Mouse (Mus musculus) forelimb bud, embryonic 11.5 days (tissue): Measurements from ENCODE around the gene Tbc1d9.
"Not testable (repeated sequence)": the region's sequence is repeated elsewhere in the genome, so short reads cannot be mapped to it uniquely, and the experiment has no call there.

ENCODE experiments used
- DNase-seq: peaks from one replicate; pipeline ENCODE4 v3.0.0-alpha.2; 2012; ENCODE audit warnings: low read depth, low spot score

The Tbc1d9 gene

DNA sequence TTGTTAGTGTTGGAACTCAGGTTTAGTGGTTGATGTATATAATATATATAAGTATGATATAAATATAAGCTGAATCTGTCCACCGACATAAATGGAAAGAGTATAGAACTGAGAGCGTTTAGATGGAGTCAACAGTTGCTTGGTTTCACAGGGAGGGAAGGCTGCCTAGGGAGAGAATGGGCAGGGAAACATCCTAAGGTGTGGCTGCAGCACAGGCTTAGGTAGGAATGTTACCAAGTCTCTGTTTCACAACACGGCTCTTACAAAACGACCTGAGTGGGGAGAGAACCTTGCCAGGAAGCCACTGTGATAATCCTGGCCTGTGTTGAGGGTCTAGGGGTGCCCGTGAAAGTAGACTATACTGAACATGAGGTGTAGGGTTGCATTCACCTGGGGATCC is 62.2 kb downstream of the Tbc1d9 start:
- no peak for DNase-seq

DNA sequence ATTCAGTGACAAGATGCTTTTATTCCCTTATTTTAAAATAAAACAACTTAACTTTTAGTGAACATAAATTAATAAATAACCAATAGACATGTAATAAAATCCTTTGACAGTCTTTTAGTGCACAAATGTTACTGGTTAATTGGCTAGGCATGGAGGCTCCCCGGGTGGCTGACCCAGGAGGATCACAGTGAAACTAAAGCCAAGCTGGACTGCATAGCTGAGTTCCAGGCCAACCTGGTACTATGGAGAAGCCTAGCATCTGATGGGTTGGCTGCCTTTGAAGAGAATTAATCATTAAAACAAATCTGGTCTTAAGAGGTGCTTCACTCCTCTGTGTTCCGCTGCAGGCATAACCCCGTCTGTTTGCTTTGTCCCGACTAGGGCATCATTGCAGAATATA is 67.9 kb downstream of the Tbc1d9 start:
- no peak for DNase-seq

DNA sequence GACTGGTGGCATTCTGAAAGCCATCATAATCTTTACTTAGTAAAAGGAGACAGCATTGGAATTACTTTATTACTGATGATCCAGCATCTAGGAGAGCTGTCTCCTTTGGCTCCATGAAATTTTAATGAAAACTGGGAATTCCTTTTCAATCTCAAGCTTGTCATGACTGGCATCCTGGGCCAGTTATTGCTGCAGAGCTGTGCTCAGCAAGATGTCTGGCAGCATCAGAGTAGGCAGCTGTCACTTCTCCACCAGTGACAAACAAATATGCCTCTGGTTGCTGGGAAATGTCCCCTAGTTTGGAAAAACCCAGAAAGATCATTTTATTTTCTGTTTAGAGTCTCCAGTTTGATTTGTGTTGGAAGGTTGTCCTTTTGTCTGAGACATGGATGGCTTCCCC is 74.2 kb downstream of the Tbc1d9 start:
- DNase-seq = no peak

DNA sequence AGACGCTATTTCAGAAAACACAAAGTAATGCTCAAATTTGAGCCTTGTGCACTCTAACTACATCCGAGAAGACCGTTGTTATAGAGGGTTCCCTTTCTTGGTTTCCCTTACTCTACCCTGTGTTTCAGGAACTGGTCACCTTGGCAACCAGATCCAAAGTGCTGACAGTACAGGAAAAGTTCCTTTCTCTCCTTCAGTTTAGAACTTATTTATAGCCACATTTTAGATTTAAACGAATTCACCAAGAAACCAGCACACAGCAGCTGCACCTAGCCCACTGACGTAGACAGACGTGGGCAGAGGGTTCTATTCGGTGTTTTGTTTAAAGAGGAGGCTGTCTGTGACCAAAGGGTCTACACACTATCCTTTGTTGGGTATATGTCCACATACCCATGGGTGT is 79.0 kb downstream of the Tbc1d9 start:
- no peak for DNase-seq

DNA sequence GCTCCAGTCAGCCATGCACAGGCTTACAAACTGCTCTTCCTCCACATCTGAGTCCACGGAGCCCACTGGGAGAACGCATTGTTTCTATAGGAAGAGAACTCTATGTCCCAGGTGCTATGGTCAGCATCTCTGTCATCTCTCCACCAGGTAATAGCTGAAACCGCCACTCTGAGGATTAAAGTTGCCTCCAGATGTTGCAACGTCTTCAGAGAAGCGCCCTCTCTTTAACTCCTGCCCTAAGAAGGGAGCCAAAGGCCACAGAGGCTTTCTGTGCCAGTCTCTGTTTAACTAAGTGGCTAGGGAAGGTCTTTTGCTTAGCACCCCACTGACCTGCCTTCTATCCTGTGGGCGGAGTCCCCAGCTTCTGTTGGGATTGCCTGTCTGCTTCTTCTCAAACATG is 85.7 kb downstream of the Tbc1d9 start:
- no peak for DNase-seq

DNA sequence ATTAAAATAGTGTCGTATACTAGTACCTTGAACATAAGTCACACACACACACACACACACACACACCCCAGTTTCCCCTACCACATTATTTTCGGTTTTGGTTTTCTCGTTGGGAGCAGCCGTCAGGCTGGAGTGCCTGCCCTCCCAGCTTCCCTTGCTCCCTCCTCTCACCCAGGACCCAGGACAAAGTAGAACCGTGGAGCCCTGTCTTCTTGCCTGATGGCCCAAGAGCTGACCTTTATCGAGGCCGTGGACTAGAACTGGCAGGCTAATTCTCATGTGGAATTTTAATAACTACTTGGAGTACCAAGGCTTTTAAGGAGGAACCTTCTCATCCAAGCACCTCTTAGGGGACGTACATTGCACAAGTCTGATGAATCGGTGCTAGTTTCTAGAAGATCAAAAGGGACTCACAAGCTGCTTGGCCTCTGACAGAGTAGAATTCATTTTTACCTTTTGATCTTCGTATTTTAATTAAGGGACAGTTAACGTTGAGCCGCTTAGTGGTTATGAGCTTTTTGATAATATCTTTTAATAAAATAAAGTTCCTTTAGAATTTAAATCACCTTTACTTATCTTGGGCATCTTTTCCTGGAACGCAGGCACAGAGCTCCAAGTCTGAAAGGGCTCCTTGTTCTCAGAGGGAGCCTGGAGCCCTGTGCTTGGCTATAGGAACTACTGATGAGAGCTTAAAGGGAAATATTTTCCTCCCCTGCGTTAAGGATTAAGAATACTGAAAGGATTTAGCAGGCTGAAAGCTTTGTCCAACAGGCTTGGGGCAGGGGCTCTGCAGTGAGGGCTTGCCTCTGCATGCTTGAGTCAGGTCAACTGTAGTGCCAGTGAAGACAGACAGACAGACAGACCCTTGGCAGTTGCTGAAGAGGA is 86.5 kb downstream of the Tbc1d9 start:
- no peak for DNase-seq

DNA sequence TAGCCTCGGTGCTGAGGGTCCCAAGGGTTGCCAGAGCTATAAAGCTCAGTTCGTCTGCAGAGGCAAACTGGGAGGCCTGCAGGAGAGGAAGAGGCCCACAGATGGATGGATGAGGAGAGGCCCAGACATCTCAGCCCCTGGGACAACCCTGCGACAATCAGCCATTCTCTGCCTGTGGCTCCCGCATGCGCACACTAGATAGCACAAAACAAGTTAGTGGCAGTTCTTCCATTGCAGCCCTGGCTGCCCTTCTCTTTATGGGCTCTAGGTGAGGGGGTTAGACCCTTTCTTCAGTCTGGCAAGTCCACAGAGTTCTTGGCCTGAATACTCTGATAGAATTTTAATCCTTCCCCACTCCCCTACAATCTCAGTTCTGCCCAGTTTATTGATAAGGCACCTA is 87.6 kb downstream of the Tbc1d9 start:
- no peak for DNase-seq

DNA sequence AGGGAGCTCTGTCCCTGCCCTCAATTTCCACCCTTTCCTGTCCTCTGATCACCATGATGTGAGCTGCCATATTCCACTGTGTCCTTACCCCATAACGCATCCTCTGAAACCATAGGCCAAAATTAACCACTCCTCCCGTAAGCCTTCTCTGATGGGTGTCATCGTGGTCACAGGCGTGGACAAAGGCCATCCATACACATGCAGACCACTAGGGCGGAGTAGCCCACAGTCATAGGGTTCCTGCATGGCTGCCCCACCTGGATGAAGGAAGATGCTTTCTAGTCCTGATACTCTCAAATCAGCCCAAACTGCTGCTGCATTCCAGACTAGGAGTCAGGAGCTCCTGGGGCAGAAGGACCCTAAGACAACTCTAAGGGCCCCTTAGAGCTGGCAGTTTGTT is 92.5 kb downstream of the Tbc1d9 start:
- DNase-seq = no peak

DNA sequence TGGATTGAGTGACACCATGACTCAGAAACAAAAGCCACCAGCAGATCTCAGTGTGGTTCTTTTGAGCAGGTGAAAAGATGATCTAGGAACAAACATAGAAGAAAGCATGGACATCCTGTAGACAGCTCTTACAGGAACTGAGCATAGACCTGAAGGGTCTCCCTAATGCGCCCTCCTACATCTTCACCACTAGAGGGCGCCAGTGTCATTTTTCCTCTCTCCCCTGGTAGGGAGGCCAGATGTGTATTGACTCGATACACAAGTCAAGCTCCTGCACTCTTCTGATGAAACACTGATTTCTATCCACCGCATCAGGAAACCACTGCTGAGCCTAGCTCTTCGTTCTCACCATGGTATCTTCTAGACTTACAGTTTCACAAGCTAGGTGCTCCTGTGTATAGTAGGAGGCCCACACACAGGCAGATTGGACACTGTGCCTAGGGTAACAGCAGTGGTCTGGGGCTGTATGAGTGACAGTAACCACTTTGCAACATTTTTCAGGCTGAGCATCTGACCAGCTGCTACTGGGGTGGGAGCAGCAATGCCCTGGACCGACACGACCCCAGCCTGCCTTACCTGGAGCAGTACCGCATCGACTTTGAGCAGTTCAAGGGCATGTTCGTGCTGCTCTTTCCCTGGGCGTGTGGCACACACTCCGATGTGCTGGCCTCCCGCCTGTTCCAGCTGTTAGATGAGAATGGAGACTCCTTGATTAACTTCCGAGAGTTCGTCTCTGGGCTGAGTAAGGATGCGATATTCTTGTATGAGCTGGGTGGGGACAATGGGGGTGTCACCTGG is 95.5 kb downstream of the Tbc1d9 start:
- DNase-seq = peak; percentile 80

DNA sequence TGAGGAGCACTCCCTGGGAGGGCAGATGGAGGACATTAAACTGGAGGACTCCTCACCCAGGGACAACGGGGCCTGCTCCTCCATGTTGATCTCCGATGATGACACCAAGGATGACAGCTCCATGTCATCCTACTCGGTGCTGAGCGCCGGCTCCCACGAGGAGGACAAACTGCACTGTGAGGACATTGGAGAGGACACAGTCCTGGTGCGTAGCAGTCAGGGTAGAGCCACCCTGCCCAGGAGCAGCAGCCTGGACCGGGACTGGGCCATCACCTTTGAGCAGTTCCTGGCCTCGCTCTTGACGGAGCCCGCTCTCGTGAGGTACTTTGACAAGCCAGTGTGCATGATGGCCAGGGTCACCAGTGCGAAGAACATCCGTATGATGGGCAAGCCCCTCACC is 106.0 kb downstream of the Tbc1d9 start:
- no peak for DNase-seq

DNA sequence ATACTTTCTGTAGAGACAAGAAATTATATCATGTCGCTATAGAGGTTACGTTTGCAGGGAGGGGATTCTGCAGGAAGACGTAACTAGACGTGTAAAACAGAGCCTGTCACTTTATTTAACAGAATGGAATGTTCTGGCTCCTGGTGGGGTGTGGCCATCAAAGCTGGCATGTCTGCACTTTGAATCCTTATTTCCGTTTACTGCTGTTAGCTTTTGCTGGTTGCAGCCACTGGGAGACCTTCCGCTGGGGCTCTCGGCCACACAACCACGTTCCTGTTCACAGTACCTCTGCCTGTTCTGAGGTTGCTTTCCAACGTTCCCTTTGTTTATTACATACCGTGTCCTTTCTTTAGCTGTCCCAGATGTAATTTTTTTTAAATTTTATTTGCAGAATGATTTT is 107.3 kb downstream of the Tbc1d9 start:
- DNase-seq = no peak

DNA sequence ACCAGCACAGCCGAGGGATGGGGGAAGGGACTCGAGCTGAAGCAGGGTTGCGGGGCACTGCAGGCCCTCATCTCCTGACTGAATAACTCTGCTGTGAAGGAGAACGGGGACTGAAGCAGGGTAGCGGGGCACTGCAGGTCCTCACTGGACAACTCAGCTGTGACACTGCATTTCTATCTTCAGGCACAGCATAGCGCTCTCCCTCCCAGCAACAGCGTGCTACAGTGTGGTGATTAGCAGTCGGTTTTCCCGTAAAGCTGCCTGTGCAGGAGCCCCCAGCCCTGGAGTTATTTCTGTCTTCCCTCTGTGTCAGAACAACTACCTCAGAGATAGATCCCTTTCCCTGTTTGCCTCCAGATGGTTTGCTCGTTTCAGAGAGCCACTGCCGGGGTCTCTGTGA is 109.3 kb downstream of the Tbc1d9 start:
- DNase-seq = no peak

DNA sequence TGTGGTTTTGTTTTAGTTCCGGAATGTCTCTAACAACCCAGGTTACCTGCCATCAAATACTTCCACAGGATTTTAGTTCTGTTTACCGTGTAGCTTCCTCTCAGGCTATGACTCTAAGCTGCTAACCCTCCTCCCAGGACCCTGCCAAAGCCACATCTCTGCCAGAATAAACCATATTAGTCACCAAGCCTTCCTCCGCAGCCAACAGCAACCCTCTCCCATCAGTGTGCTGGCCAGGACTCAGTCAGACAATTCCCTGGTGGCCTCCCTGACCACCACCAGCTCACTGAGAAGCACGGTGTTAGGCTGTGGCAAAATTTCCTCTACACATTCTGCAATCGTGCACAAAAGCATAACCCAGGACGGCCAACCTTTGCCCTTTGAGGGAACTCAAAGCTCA is 113.3 kb downstream of the Tbc1d9 start:
- DNase-seq = no peak

DNA sequence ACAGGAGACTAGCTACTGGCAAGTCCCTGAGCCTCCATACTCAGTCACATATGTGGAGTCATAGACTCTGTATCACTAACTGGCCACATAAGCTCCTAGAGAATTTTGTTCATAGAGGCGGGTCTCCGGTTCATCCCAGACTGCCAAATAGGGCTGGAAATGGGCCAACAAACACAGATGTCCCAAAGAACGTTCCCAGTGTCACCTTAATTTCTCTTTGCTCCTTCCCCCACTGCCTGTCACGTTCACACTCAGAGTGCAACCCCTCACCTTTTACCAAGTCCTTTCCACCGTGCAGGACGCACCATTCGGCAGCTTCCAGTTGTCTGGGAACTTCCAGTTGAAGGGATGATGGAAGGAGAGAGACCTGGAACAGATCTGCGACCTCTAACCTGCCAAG is 120.2 kb downstream of the Tbc1d9 start:
- no peak for DNase-seq

DNA sequence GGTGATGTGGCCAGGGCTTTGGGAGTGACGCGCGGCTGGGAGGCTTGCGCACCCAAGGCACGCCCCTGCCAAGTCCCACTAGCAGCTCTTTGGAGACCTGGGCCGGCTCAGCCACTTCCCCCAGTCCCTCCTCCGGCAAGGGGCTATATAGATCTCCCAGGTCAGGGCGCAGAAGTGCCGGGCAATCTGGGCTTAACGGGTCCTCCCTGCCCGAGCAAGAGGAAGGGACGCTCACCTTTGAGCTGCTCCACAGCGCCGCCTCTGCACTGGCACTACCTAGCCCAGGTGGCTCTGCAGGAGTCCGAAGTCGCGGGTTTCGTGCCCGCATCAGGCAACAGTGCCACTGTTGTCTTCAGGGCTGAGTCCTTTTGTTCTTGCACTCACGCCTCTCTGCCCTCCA is 125.0 kb downstream of the Tbc1d9 start, which contains the start of gene Ucp1:
TSS of gene Ucp1 (plus strand) at position 177 of the 400 bp plus-strand sequence.
- DNase-seq = no peak

DNA sequence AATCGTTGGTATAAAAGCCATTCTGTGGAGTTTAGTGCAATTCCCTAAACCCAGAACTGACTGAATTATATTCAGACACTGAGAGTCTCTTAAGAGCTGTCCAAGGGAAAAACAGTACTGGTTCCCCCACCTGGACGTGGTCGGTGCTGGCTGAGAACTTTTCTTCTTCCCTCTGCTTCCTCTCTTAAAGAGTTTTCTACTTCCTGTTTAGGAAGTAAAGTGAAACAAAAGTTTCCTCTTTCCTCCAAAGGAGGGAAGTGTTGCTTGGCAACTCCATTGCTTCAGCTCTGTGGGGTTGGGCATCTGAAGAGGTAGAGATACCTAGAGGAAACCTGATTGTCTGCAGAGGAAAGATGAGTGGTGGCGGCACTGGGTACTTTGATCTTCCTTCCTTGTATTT is 132.2 kb downstream of the Tbc1d9 start:
- DNase-seq = no peak

DNA sequence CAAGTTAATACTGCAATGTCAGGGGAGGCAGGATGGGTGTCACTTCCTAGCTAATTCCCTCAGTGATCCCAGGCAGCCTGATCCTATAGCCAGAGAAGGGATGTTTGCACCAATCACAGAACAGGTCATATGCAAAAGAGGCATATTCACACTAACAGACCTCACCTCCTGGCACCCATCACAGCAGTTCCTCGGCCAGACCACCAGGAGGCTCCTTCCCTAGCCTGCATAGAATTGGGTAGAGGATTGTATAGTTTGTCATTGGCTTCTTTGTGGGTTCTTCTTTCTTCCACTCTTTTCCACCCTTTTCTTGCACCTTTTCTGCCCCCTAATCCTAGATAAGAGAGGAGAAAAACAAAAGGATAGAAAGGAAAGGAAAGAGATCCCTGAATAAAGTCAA is 135.0 kb downstream of the Tbc1d9 start:
- DNase-seq = no peak

DNA sequence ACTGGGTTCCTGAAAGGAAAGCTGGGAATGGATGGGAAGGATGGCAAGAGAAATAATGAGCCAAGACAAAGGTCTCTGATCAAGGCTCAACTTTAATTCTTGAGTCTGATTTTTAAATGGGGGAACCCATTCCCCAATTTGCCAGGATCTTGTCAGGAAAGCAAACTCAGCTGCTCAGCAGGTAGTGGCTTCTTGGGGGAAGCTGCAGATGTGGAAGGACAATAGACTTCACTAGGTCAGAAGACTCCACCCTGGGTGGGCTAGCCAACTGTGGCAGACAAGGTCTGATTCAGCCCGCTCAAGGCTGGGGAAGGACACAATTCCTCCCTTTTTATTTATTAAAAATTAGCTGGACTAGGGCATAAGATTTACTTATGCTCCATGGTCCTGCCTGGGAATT is 139.8 kb downstream of the Tbc1d9 start:
- no peak for DNase-seq

DNA sequence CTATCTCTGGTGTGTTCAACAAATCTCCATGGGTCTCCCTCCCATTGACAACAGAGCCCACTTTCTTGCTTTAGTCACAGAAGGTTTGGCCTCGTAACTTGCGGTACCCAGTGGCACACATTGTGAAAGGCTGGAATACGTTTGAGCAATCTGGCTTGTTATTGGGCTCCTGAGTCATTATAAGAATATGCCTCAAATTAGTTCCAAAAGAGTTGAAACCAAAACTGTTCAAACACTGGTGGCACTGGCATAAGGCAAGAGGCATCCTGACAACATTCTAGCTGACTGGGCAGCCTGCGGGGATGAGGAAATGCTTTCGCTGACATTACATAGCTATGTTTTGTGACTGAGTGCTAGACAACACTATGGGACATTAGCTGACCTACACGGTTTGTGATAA is 144.7 kb downstream of the Tbc1d9 start:
- DNase-seq = no peak

DNA sequence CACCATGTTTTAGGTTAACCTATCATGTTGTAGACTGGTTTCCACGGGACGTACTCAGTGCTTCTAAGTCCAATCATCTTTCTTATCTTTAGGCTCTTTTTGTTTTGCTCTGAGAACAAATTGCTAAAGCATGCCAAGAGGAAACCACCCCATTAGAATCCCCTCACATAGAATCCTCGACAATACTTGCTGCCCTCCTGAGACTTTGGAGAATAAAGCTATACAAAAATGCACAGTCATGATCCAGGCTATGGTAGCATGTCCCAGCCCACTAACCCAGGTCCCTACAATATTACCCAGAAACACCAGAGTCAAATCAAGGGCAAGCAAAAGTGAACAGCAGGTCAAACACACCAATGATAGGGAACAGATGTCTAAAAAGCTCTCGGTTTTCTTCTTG is 149.9 kb downstream of the Tbc1d9 start:
- DNase-seq = not testable (repeated sequence)

DNA sequence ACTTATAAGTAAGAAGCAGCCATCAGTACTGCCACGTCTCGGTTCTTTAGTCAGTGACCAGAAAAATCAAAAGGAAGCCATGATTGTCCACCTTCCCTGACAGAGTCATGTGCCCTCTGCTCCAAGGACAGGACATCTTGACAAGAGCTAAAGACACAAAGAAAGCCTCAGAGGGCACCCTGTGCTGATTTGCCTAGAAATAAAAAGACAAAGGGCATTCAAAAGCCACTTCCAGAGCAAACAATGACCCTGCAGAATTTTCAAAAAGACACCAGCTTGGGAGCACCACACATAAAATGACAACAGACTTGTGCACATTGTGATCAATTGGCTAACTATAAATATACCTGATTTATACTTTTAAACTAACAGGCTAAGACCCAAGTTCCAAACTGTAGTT is 150.5 kb downstream of the Tbc1d9 start:
- no peak for DNase-seq

DNA sequence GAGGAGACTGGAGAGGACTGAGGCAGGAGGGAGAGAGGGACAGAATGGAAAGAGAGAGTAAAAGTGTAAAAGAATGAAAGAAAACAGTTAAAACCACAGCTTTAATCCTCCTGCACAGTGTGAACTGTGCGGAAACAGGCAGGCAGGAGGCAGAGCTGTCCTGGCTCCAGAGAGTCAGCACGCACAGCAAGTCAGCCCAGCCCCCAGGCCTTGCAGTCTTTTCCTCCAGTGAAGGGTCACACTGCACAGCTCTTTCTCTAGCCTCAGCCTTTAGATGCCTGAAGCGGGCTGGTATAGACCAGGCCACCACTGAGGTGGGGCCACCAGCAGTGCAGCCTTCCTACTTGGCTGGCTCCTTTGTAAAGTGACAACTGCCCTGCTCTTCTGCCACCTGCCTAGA is 155.4 kb downstream of the Tbc1d9 start:
- no peak for DNase-seq

DNA sequence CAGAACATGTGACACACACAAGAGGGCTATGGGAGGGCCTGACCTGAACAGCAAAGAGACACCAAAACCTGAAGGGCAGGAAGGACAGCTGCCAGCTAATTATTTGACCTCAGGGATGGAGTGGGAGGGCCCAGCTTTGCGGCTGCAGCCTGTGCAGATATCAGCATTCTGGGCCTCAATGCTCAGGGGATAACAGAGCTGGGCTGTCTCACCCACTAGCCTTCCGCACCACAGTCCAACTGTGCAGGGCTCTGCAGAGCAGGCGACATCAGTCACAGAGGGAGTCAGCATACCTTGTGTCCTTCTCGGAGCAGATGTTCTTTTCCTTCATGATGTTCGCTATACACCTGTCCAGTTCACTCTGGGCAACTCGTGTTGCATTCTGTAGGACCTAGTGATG is 157.2 kb downstream of the Tbc1d9 start:
- no peak for DNase-seq
